Mouse (Mus musculus): ENCODE data around the gene Zdhhc20. TPM values are rescaled to one million over a fixed set of nuclear protein-coding genes. Genes with fewer than 3 reads are reported as not detected.
"Not testable (repeated sequence)": the region's sequence is repeated elsewhere in the genome, so short reads cannot be mapped to it uniquely, and the experiment has no call there.

Zdhhc20 gene
- polyA plus RNA-seq, 1 experiment: 3.7 TPM

- Histone ChIP-seq H3K4me3 (ENCODE audit: insufficient read depth, low read depth, low read length) (no peak overlapping the region), H3K4me1 (ENCODE audit: control insufficient read depth, insufficient read depth, low read length) (no peaks in the 10 kb centered on the region), H3K27me3 (replicated peaks; ENCODE audit: control insufficient read depth, insufficient read depth, low read length) (no peaks in the 10 kb centered on the region), H3K27ac (ENCODE audit: insufficient read depth, low read depth, low read length) (no peak overlapping the region), H3K36me3 (ENCODE audit: control insufficient read depth, insufficient read depth, low read length) (peaks cover 3% of the 10 kb centered on the region)
- 77% methylated on average over 18 of the region's 18 CpGs for WGBS
- TF ChIP-seq CTCF (conservative IDR thresholded peaks at IDR 0.05; ENCODE audit: insufficient read depth, insufficient read length, low read depth, low read length) (no peak), POLR2A (IDR thresholded peaks at IDR 0.05; ENCODE audit: low read depth, low read length) (no peak)
- DNase-seq: no peak
Measured at GRCm38 (mm10) chr14:57920568-57921310, 30.7 kb upstream of the Zdhhc20 start.

GRCm38 (mm10) chr14:57919148-57919875, 29.2 kb upstream of the Zdhhc20 start:
- H3K27ac ChIP-seq (ENCODE audit: insufficient read depth, low read depth, low read length): no peak overlapping the region
- WGBS: 95% methylated on average over 17 of the region's 17 CpGs
- H3K4me1 ChIP-seq (ENCODE audit: control insufficient read depth, insufficient read depth, low read length): no peaks in the 10 kb centered on the region
- TF ChIP-seq POLR2A (IDR thresholded peaks at IDR 0.05; ENCODE audit: low read depth, low read length) (no peak), CTCF (conservative IDR thresholded peaks at IDR 0.05; ENCODE audit: insufficient read depth, insufficient read length, low read depth, low read length) (no peak)
- peaks cover 3% of the 10 kb centered on the region for H3K36me3 ChIP-seq (ENCODE audit: control insufficient read depth, insufficient read depth, low read length)
- H3K4me3 ChIP-seq (ENCODE audit: insufficient read depth, low read depth, low read length): no peak overlapping the region
- H3K27me3 ChIP-seq (replicated peaks; ENCODE audit: control insufficient read depth, insufficient read depth, low read length): no peaks in the 10 kb centered on the region
- DNase-seq: no peak

GRCm38 (mm10) chr14:57915341-57915740, 25.3 kb upstream of the Zdhhc20 start:
- Histone ChIP-seq H3K4me3 (ENCODE audit: insufficient read depth, low read depth, low read length) (no peak overlapping the region), H3K4me1 (ENCODE audit: control insufficient read depth, insufficient read depth, low read length) (no peaks in the 10 kb centered on the region; the same call in 1 of the 2 replicates), H3K27ac (ENCODE audit: insufficient read depth, low read depth, low read length) (no peak overlapping the region), H3K27me3 (replicated peaks; ENCODE audit: control insufficient read depth, insufficient read depth, low read length) (no peaks in the 10 kb centered on the region), H3K36me3 (ENCODE audit: control insufficient read depth, insufficient read depth, low read length) (no peaks in the 10 kb centered on the region; the same call in 1 of the 2 replicates)
- 72% methylated on average over 6 of the region's 6 CpGs for WGBS
- TF ChIP-seq CTCF (conservative IDR thresholded peaks at IDR 0.05; ENCODE audit: insufficient read depth, insufficient read length, low read depth, low read length) (no peak), POLR2A (IDR thresholded peaks at IDR 0.05; ENCODE audit: low read depth, low read length) (no peak)
- no peak for DNase-seq

- WGBS: 33% methylated on average over 1 of the region's 1 CpGs
- H3K4me1 ChIP-seq (ENCODE audit: control insufficient read depth, insufficient read depth, low read length); H3K4me3 ChIP-seq (ENCODE audit: insufficient read depth, low read depth, low read length); H3K36me3 ChIP-seq (ENCODE audit: control insufficient read depth, insufficient read depth, low read length); H3K27ac ChIP-seq (ENCODE audit: insufficient read depth, low read depth, low read length); H3K27me3 ChIP-seq (replicated peaks; ENCODE audit: control insufficient read depth, insufficient read depth, low read length); DNase-seq: not testable (repeated sequence)
Measured at GRCm38 (mm10) chr14:57912211-57913007, 22.3 kb upstream of the Zdhhc20 start.

- not testable (repeated sequence) for H3K4me3 ChIP-seq (ENCODE audit: insufficient read depth, low read depth, low read length); H3K4me1 ChIP-seq (ENCODE audit: control insufficient read depth, insufficient read depth, low read length); H3K36me3 ChIP-seq (ENCODE audit: control insufficient read depth, insufficient read depth, low read length); H3K27ac ChIP-seq (ENCODE audit: insufficient read depth, low read depth, low read length); H3K27me3 ChIP-seq (replicated peaks; ENCODE audit: control insufficient read depth, insufficient read depth, low read length); DNase-seq
Measured at GRCm38 (mm10) chr14:57911787-57912186, 21.7 kb upstream of the Zdhhc20 start.

- H3K4me1 ChIP-seq (ENCODE audit: control insufficient read depth, insufficient read depth, low read length): no peaks in the 10 kb centered on the region; the same call in 1 of the 2 replicates
- TF ChIP-seq POLR2A (IDR thresholded peaks at IDR 0.05; ENCODE audit: low read depth, low read length): no peak
- no peak for TF ChIP-seq CTCF (conservative IDR thresholded peaks at IDR 0.05; ENCODE audit: insufficient read depth, insufficient read length, low read depth, low read length)
- H3K36me3 ChIP-seq (ENCODE audit: control insufficient read depth, insufficient read depth, low read length): no peaks in the 10 kb centered on the region
- H3K27me3 ChIP-seq (replicated peaks; ENCODE audit: control insufficient read depth, insufficient read depth, low read length): no peaks in the 10 kb centered on the region
- DNase-seq: no peak
- 88% methylated on average over 4 of the region's 4 CpGs for WGBS
- H3K27ac ChIP-seq (ENCODE audit: insufficient read depth, low read depth, low read length): no peak overlapping the region
- H3K4me3 ChIP-seq (ENCODE audit: insufficient read depth, low read depth, low read length): no peak overlapping the region
Measured at GRCm38 (mm10) chr14:57911316-57911715, 21.2 kb upstream of the Zdhhc20 start.

- peak; percentile 92 for TF ChIP-seq CTCF (conservative IDR thresholded peaks at IDR 0.05; ENCODE audit: insufficient read depth, insufficient read length, low read depth, low read length)
- TF ChIP-seq POLR2A (IDR thresholded peaks at IDR 0.05; ENCODE audit: low read depth, low read length): no peak
- DNase-seq: peak; percentile 93
- H3K36me3 ChIP-seq (ENCODE audit: control insufficient read depth, insufficient read depth, low read length): no peaks in the 10 kb centered on the region
- H3K27ac ChIP-seq (ENCODE audit: insufficient read depth, low read depth, low read length): no peak overlapping the region
- H3K4me1 ChIP-seq (ENCODE audit: control insufficient read depth, insufficient read depth, low read length): no peaks in the 10 kb centered on the region; the same call in 1 of the 2 replicates
- no peaks in the 10 kb centered on the region for H3K27me3 ChIP-seq (replicated peaks; ENCODE audit: control insufficient read depth, insufficient read depth, low read length)
- 18% methylated on average over 26 of the region's 26 CpGs for WGBS
- H3K4me3 ChIP-seq (ENCODE audit: insufficient read depth, low read depth, low read length): peak overlapping the region; percentile 7; the same call in 1 of the 2 replicates
Measured at GRCm38 (mm10) chr14:57910501-57911068, 20.5 kb upstream of the Zdhhc20 start.

All from kidney, adult 2 months (tissue).